Mouse (Mus musculus): ENCODE measurements around the gene Hnrnph3.
A peak's percentile ranks its signal among the peaks of the same experiment; 100 is the strongest.
"Not testable (repeated sequence)": the region's sequence is repeated elsewhere in the genome, so short reads cannot be mapped to it uniquely, and the experiment has no call there.

Gene Hnrnph3

GRCm38 (mm10) chr10:63023749-63024579 lies at the start of gene Hnrnph3, which contains the start of gene Pbld2:
Gene Hnrnph3, minus strand, starts transcription at chr10:63024217.
Gene Pbld2, plus strand, starts transcription at chr10:63024315.
- peak; percentile 99 for DNase-seq (ENCODE audit: low spot score)

GRCm38 (mm10) chr10:63065988-63066387 lies 42.0 kb upstream of the Hnrnph3 start:
- peak; percentile 93 for DNase-seq (ENCODE audit: low spot score)

DNA sequence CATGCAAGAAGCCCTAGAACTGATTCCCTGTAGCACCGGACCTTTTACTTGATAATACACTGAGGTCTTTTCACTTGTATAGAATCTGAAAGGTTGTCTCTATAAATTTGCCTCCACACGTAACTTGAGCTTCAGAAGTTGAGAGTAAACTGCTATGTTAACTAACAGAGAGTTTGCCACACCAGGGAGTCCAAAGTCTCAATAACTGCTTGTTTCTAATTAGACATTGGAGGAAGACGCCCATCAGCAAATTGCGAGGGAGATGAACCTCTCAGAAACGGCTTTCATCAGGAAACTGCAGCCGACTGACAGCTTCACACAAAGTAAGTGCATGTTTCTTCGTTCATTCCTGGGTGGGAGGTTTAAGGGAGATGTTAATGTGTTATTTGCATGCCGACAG lies 41.5 kb upstream of the Hnrnph3 start:
- no peak for DNase-seq (ENCODE audit: low spot score)

DNA sequence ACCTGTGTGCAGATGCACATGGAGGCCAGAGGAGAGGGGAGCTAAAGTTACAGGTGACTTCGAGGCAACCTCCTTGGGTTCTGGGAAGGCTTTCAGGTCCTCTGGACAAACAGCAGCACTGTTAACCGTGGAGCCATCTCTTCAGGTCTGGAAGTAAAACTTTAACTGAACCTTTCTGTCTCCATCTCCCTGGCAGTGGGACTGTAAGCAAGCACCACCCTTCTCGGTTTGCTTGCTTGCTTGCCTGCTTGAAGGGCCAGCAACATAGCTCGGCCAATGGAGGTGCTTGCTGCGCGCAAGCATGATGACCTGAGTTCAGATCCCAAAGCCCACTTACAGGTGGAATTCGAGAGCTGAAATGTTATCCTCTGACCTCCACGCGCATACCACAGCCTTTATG lies 40.5 kb upstream of the Hnrnph3 start:
- no peak for DNase-seq (ENCODE audit: low spot score)

DNA sequence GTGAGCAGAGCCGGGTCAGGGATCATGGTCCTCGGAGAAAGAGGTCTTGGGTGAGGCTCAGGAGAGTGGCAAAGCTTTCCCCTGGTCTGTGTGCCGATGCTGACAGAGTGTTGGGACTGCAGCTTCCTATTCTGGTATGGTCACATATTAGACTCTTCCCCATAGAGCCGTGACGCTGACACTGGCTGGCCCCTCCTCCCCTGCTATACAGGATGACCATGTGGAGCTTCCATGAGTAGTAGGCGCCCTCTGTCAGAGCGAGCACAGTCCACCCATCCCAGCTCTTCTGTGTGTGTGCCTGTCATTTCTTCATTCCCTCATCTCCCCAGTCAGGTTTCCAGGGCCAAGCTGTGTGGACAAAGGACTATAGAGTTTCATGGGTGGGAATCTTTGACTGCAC lies 39.3 kb upstream of the Hnrnph3 start:
- no peak for DNase-seq (ENCODE audit: low spot score)

GRCm38 (mm10) chr10:63062696-63063095 lies 38.7 kb upstream of the Hnrnph3 start:
- no peak for DNase-seq (ENCODE audit: low spot score)

GRCm38 (mm10) chr10:63061266-63061665 lies 37.2 kb upstream of the Hnrnph3 start:
- DNase-seq (ENCODE audit: low spot score): no peak

- DNase-seq (ENCODE audit: low spot score): no peak
These were observed 36.4 kb upstream of the Hnrnph3 start for GRCm38 (mm10) chr10:63060406-63060805.

DNA sequence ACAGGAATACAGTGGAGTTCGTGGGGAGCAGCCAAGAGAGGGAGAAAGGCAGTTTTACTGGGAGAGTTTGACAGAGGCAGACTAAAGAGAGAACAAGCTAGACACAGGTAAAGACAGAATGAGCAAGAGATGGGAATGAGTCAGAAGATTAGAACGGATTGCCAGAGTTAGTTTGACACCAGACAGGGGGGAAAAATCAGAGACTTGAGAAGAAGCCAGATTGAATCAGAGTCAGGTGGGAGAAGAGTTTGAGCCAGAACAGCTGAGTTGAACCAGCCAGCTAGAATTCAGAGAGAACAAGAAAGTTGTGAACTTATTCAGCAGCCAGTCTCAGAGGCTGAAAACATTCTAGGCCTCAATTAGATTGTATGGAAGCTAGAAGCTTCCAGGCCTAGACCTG lies 35.8 kb upstream of the Hnrnph3 start, which contains the start of gene Pbld1:
Pbld1 (plus strand) TSS at position 301 of the 400 bp plus-strand sequence.
- no peak for DNase-seq (ENCODE audit: low spot score)

- no peak for DNase-seq (ENCODE audit: low spot score)
These were observed 33.1 kb upstream of the Hnrnph3 start for GRCm38 (mm10) chr10:63056966-63057750.

GRCm38 (mm10) chr10:63054586-63054985 lies 30.6 kb upstream of the Hnrnph3 start:
- DNase-seq (ENCODE audit: low spot score): no peak

GRCm38 (mm10) chr10:63054071-63054470 lies 30.1 kb upstream of the Hnrnph3 start:
- DNase-seq (ENCODE audit: low spot score): not testable (repeated sequence)

- no peak for DNase-seq (ENCODE audit: low spot score)
These were observed 29.0 kb upstream of the Hnrnph3 start for GRCm38 (mm10) chr10:63053007-63053406.

DNA sequence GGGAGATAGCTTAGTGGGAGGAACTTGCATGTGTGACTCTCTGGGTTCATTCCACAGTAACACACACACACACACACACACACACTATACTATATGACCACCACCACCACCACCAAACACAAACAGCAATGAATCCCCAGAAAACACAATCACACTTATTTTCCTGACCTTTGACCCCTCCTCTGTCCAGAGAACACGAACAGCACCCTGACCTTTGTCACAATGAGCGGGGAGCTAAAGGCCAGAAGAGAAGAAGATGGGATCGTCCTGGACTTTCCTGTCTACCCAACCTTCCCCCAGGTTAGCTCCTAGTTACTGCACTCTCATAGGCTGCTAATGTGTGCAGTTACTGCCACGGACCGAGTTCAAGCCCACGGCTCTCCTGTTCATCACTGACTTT lies 28.0 kb upstream of the Hnrnph3 start:
- no peak for DNase-seq (ENCODE audit: low spot score)

DNA sequence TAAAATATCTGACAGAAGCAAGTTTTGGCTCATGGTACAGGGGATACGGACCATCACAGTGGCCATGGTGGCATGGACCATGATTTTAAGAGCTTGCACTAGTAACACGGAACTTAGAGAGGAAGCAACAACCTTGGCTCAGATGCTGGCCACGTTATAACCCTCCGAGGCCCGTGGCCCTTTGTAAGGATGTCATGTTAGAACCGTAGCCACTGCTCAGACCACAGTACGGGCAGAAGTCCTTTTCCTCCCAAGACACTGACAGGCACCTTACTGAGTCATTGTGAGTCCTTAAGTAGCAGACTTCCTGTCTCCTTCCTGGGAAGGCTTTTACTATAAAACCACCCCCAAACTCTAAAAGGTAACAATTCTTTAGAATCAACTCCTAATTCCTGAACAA lies 27.2 kb upstream of the Hnrnph3 start:
- DNase-seq (ENCODE audit: low spot score): no peak

DNA sequence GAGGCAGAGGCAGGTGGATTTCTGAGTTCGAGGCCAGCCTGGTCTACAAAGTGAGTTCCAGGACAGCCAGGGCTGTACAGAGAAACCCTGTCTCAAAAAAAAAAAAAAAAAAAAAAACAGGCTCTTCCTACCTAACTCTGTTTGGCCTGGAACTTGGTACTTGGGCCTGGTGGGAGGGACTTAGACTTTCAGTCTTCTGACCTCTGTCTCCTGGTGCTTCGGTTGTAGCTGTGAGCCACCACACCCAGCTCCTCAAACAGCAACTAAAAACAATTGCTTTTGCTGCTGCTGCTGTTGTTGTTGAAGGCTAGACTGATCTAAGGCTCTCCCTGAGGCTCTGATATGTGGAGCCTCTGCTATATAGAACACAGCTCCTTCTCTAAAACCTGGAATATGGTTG lies 25.1 kb upstream of the Hnrnph3 start:
- no peak for DNase-seq (ENCODE audit: low spot score)

DNA sequence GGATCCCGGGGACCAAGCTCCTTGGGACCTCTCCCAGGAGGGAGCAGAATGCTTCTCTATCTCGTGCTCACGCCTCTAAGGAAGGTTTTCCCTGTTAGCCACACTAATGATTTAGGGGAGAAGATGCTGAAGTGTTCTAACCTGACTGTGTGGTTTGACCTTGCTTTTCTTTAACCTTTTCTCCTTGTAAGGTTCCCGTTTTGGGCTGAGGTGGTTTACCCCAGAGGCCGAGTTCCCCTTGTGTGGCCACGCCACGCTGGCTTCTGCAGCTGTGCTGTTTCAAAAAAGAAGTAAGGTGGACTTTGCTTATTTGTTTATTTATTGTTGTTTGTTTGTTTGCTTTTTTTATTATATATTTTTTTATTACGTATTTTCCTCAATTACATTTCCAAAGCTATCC lies 23.7 kb upstream of the Hnrnph3 start:
- DNase-seq (ENCODE audit: low spot score): no peak

GRCm38 (mm10) chr10:63043154-63043553 lies 19.1 kb upstream of the Hnrnph3 start:
- no peak for DNase-seq (ENCODE audit: low spot score)

DNA sequence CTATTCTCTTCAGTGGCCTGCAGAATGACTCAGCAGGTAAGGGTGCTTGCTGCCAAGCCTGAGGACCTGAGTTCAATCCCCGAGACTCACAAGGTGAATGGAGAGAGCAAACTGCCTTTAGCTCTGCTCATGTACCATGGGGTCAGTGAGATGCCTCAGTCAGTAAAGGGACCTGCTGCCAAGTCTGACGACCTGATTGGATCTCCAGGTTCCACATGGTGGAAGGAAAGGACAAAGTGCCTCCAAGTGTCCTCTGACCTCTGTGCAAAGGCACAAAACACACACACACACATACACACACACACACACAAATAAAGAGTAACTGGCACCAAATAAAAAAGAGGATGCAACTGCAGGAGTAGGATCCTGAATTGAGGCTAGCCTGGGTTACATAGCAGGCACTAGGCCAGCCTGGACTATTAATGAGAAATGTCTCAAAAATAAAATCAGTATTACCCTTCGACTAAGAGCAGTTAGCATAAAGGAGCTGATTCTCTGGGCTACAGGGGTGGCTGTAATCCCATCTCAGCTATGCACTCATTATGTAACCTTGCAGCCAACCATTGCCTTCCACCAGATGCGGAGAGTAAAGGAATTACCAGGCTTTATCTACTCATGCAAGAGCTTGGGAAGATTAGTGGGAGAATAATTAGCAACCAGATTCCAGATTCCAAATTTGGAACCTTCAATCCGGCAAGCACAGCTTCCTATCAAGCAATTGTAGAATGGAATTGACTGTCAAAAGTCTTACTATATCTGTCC lies 16.0 kb upstream of the Hnrnph3 start:
- no peak for DNase-seq (ENCODE audit: low spot score)

DNA sequence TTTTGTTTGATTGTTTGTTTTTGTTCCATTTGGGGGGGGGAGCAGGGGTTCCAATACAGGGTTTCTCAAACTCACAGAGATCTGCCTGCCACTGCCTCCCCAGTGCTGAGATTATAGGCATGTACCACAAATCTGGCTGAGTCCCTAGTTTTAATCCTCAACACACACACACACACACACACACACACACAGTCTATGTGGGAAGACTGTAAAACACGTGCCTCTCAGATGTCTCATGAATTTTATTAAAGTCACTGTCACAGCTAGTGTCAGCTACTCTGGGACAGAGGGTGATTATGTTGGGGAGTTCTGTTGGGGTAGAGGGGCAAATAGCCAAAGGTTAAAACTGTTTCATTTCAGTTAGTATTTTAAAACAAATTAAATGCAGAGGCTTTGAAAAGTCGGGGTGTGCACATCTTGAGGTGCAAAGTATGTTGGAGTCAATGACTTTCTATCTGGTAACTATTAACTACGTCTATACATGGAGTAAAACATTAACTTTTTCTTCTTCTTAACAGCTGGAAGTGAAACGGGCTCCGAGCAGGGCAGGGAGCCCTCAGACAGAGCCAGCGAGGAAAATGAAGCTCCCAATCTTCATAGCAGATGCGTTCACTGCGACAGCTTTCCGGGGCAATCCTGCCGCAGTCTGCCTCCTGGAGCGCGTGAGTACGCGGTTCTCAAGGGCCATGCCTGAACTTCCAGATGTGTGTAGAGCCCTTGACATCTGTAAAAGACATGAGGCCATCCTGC lies 14.7 kb upstream of the Hnrnph3 start:
- DNase-seq (ENCODE audit: low spot score): no peak

- no peak for DNase-seq (ENCODE audit: low spot score)
These were observed 8.9 kb upstream of the Hnrnph3 start for GRCm38 (mm10) chr10:63032956-63033355.

DNA sequence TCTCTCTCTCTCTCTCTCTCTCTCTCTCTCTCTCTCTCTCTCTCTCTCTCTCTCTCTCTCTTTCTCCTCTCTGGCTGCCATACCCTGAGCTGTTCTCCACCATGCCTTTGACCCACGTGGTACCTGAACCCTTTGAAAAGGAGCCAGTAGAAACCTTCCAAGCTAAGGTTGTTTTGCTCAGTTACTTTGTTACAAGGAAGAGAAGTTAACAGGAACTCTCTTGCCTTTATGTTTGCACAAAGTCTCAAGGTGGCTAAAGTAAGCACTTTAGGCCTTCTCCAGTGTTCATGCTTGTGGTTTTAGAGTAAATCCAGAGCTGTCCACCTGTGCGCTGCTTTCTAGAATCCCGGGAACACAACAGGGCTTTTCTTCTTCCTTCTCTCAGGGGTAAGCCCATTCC lies 8.2 kb upstream of the Hnrnph3 start:
- DNase-seq (ENCODE audit: low spot score): no peak

Data from retina, embryonic 14.5 days (tissue).